Mouse (Mus musculus): ENCODE data around the gene Arap1. TPM values are rescaled to one million over a fixed set of nuclear protein-coding genes. Genes with fewer than 3 reads are reported as not detected.
A peak's percentile ranks its signal among the peaks of the same experiment; 100 is the strongest.

Gene Arap1
- polyA plus RNA-seq, 1 experiment from 2014 or later, result 17.2 TPM

GRCm38 (mm10) chr7:101316591-101317001, 31.3 kb upstream of the Arap1 start:
- H3K9ac ChIP-seq, result no peak overlapping the region
- no peak overlapping the region for H3K4me3 ChIP-seq
- ATAC-seq (ENCODE audit: low FRiP score), result no peak
- H3K4me1 ChIP-seq, result peaks cover 6% of the 10 kb centered on the region
- no peaks in the 10 kb centered on the region for H3K36me3 ChIP-seq
- no peak overlapping the region for H3K4me2 ChIP-seq (replicated peaks)
- H3K27ac ChIP-seq, result no peak overlapping the region
- H3K27me3 ChIP-seq, result peaks cover 24% of the 10 kb centered on the region
- 67% methylated on average over 6 of the region's 6 CpGs for WGBS
- H3K9me3 ChIP-seq (replicated peaks), result no peaks in the 10 kb centered on the region

GRCm38 (mm10) chr7:101317014-101317413, 30.9 kb upstream of the Arap1 start, which contains the start of gene Stard10:
TSS of gene Stard10 (plus strand) at chr7:101317086.
- H3K27me3 ChIP-seq, result peaks cover 28% of the 10 kb centered on the region
- 81% methylated on average over 3 of the region's 3 CpGs for WGBS
- ATAC-seq (ENCODE audit: low FRiP score), result no peak

GRCm38 (mm10) chr7:101318848-101319247, 29.0 kb upstream of the Arap1 start:
- peaks cover 40% of the 10 kb centered on the region for H3K27me3 ChIP-seq
- no peak overlapping the region for H3K4me2 ChIP-seq (replicated peaks)
- H3K9ac ChIP-seq, result no peak overlapping the region
- no peak overlapping the region for H3K27ac ChIP-seq
- no peak overlapping the region for H3K4me3 ChIP-seq
- 64% methylated on average over 4 of the region's 4 CpGs for WGBS
- H3K4me1 ChIP-seq, result peaks cover 15% of the 10 kb centered on the region
- no peaks in the 10 kb centered on the region for H3K36me3 ChIP-seq
- no peaks in the 10 kb centered on the region for H3K9me3 ChIP-seq (replicated peaks)
- ATAC-seq (ENCODE audit: low FRiP score), result no peak

More at GRCm38 (mm10) chr7:101317014-101317413, 30.9 kb upstream of the Arap1 start, which contains the start of gene Stard10:
- no peak within 1 kb of the TSS for H3K9ac ChIP-seq
- H3K4me3 ChIP-seq, result no peak within 1 kb of the TSS
- no peaks in the 10 kb centered on the region for H3K36me3 ChIP-seq
- no peaks in the 10 kb centered on the region for H3K9me3 ChIP-seq (replicated peaks)
- H3K4me2 ChIP-seq (replicated peaks), result no peak within 1 kb of the TSS
- H3K4me1 ChIP-seq, result peaks cover 10% of the 10 kb centered on the region
- H3K27ac ChIP-seq, result no peak within 1 kb of the TSS

GRCm38 (mm10) chr7:101319796-101320195, 28.1 kb upstream of the Arap1 start:
- Histone ChIP-seq H3K4me1 (peaks cover 15% of the 10 kb centered on the region), H3K9me3 (replicated peaks) (no peaks in the 10 kb centered on the region), H3K4me3 (no peak overlapping the region), H3K36me3 (no peaks in the 10 kb centered on the region), H3K27me3 (peaks cover 40% of the 10 kb centered on the region), H3K4me2 (replicated peaks) (no peak overlapping the region), H3K27ac (no peak overlapping the region), H3K9ac (no peak overlapping the region)
- WGBS, result 92% methylated on average over 1 of the region's 1 CpGs
- no peak for ATAC-seq (ENCODE audit: low FRiP score)

GRCm38 (mm10) chr7:101320399-101321217, 27.3 kb upstream of the Arap1 start:
- Histone ChIP-seq H3K4me2 (replicated peaks) (peak overlapping the region; percentile 99), H3K4me1 (peaks cover 15% of the 10 kb centered on the region), H3K36me3 (no peaks in the 10 kb centered on the region), H3K27me3 (peaks cover 40% of the 10 kb centered on the region), H3K9ac (peak overlapping the region; percentile 79), H3K27ac (no peak overlapping the region; the same call in 1 of the 2 replicates), H3K4me3 (peak overlapping the region; percentile 88), H3K9me3 (replicated peaks) (no peaks in the 10 kb centered on the region)
- peak; percentile 80 for ATAC-seq (ENCODE audit: low FRiP score)
- 4% methylated on average over 31 of the region's 37 CpGs for WGBS

- no peaks in the 10 kb centered on the region for H3K9me3 ChIP-seq (replicated peaks)
- no peaks in the 10 kb centered on the region for H3K36me3 ChIP-seq
- 1% methylated on average over 38 of the region's 61 CpGs for WGBS
- peak; percentile 65 for ATAC-seq (ENCODE audit: low FRiP score)
- H3K4me2 ChIP-seq (replicated peaks), result peak overlapping the region; percentile 99
- H3K27ac ChIP-seq, result no peak overlapping the region; the same call in 1 of the 2 replicates
- peak overlapping the region; percentile 79 for H3K9ac ChIP-seq
- H3K4me3 ChIP-seq, result peak overlapping the region; percentile 88
- peaks cover 40% of the 10 kb centered on the region for H3K27me3 ChIP-seq
- peaks cover 15% of the 10 kb centered on the region for H3K4me1 ChIP-seq
Measured at GRCm38 (mm10) chr7:101321218-101321827, 26.5 kb upstream of the Arap1 start.

GRCm38 (mm10) chr7:101323141-101323594, 24.7 kb upstream of the Arap1 start:
- Histone ChIP-seq H3K9ac (no peak overlapping the region), H3K27me3 (peaks cover 38% of the 10 kb centered on the region), H3K4me1 (peaks cover 15% of the 10 kb centered on the region), H3K36me3 (no peaks in the 10 kb centered on the region), H3K9me3 (replicated peaks) (no peaks in the 10 kb centered on the region), H3K27ac (no peak overlapping the region), H3K4me3 (no peak overlapping the region), H3K4me2 (replicated peaks) (no peak overlapping the region)
- 60% methylated on average over 4 of the region's 4 CpGs for WGBS
- ATAC-seq (ENCODE audit: low FRiP score), result no peak

GRCm38 (mm10) chr7:101324142-101324962, 23.5 kb upstream of the Arap1 start:
- no peak overlapping the region for H3K4me2 ChIP-seq (replicated peaks)
- H3K27ac ChIP-seq, result no peak overlapping the region
- H3K4me1 ChIP-seq, result peaks cover 23% of the 10 kb centered on the region
- ATAC-seq (ENCODE audit: low FRiP score), result no peak
- H3K4me3 ChIP-seq, result no peak overlapping the region
- WGBS, result 79% methylated on average over 6 of the region's 6 CpGs
- no peaks in the 10 kb centered on the region for H3K36me3 ChIP-seq
- no peaks in the 10 kb centered on the region for H3K9me3 ChIP-seq (replicated peaks)
- 0 out of 2 replicates have a peak overlapping the region, but pooled peaks have one; percentile 13 for H3K9ac ChIP-seq
- H3K27me3 ChIP-seq, result peaks cover 29% of the 10 kb centered on the region

- no peaks in the 10 kb centered on the region for H3K36me3 ChIP-seq
- no peak for ATAC-seq (ENCODE audit: low FRiP score)
- H3K4me1 ChIP-seq, result peaks cover 26% of the 10 kb centered on the region
- no peak overlapping the region for H3K4me2 ChIP-seq (replicated peaks)
- WGBS, result 80% methylated on average over 5 of the region's 5 CpGs
- H3K27ac ChIP-seq, result no peak overlapping the region
- no peak overlapping the region for H3K9ac ChIP-seq
- peaks cover 20% of the 10 kb centered on the region for H3K27me3 ChIP-seq
- no peak overlapping the region for H3K4me3 ChIP-seq
- no peaks in the 10 kb centered on the region for H3K9me3 ChIP-seq (replicated peaks)
Measured at GRCm38 (mm10) chr7:101326006-101326405, 21.9 kb upstream of the Arap1 start.

- WGBS, result 63% methylated on average over 5 of the region's 5 CpGs
- Histone ChIP-seq H3K9me3 (replicated peaks) (no peaks in the 10 kb centered on the region), H3K4me2 (replicated peaks) (no peak overlapping the region), H3K27me3 (peaks cover 9% of the 10 kb centered on the region), H3K27ac (no peak overlapping the region), H3K4me1 (peaks cover 18% of the 10 kb centered on the region), H3K9ac (no peak overlapping the region), H3K4me3 (no peak overlapping the region), H3K36me3 (no peaks in the 10 kb centered on the region)
- ATAC-seq (ENCODE audit: low FRiP score), result no peak
Measured at GRCm38 (mm10) chr7:101327263-101327662, 20.6 kb upstream of the Arap1 start.

GRCm38 (mm10) chr7:101327786-101328185, 20.1 kb upstream of the Arap1 start:
- 82% methylated on average over 2 of the region's 2 CpGs for WGBS

More at GRCm38 (mm10) chr7:101327786-101328185, 20.1 kb upstream of the Arap1 start:
- Histone ChIP-seq H3K27ac (no peak overlapping the region), H3K4me3 (no peak overlapping the region), H3K27me3 (peaks cover 4% of the 10 kb centered on the region), H3K4me2 (replicated peaks) (no peak overlapping the region), H3K9ac (no peak overlapping the region), H3K9me3 (replicated peaks) (no peaks in the 10 kb centered on the region), H3K4me1 (peaks cover 18% of the 10 kb centered on the region), H3K36me3 (no peaks in the 10 kb centered on the region)
- no peak for ATAC-seq (ENCODE audit: low FRiP score)
